Mouse (Mus musculus) adrenal gland, postnatal 25 days (tissue): ENCODE measurements at regions not wholly inside any gene's neighbourhood (a gene's known extent, or its start where the extent isn't known, plus 50 kb on each side); places are given as distances from the start of the nearest gene placed in this dataset.

ENCODE experiments used
- DNase-seq: peaks from one replicate; pipeline ENCODE4 v3.0.0; 2021; ENCODE audit warnings: mixed read lengths

DNA sequence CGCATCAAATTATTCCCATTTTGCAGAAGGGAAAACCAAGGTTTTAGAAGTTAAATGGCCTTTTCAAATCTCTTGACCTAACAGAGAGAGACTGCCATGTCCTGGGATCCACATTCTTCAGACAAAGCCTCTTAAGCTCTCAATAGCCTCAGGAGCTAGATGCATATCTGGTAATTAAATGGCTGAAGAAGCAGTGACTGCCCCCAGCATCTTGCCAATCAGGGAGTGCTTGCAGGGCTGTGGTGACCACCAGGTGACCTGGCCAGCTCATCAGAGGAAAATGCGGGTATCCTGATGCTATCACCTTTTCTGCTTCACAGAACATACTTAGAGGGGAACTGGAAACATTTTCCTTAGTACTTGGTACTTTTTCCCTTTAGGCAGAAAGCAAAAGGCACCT lies 227.2 kb downstream of the Wdr11 start:
- DNase-seq = no peak

DNA sequence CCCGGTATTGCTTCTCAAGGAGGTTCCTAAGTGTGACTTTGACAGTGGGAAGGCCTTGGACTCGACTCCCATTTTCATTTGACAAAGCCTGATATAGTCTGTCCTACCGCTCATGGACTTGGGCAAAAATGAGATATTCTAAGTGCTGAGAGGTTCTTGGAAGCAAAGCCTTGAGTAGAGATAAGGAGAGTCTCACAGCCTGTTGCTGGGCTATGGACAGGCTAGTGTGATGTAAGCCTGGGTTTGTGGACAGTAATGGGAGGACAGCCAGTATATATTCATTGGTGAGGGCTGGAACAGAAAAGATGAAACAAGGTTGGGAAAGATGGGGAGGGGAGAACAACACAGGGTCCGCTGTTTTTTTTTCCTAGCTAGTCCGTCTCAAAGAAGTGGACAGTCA lies 228.0 kb downstream of the Wdr11 start:
- DNase-seq = no peak

DNA sequence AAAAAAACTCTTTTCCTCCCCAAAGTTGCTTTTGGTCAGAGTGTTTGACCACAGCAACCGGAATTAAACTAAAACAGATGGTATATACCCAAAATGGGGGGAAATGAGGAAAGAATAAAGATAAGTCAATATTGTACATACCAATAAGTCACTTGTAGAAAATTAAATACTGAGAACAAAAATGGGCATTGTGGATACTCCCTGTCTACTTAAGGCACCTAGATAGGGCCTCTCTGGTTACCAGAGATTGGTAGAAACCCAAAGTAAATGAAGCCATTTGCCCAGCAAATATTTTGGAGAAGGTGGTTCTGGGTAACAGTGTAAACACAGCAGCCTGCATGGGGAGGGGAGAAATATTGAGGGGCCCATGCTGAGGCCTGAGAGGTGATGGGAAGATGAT lies 237.3 kb downstream of the Wdr11 start:
- DNase-seq = no peak

DNA sequence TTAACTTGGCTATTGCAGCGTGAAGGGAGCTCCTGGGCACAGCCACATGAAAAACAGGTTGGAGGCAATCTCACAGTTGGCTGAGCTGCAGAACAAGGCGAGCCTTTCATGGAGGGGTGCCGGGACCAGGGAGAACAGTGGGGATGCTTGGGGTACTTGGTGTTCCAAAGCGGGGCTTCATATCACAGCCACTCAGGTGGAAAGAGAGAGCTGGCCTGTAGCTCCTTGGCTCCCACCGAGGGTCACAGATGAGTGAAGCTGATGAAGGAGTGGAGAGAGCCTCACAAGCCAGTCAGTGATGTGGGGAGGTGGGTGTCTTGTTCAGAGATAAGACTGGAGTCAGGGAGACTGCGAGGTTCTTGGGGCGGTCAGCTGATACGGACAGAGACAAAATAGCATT lies 241.2 kb downstream of the Wdr11 start:
- DNase-seq = no peak

DNA sequence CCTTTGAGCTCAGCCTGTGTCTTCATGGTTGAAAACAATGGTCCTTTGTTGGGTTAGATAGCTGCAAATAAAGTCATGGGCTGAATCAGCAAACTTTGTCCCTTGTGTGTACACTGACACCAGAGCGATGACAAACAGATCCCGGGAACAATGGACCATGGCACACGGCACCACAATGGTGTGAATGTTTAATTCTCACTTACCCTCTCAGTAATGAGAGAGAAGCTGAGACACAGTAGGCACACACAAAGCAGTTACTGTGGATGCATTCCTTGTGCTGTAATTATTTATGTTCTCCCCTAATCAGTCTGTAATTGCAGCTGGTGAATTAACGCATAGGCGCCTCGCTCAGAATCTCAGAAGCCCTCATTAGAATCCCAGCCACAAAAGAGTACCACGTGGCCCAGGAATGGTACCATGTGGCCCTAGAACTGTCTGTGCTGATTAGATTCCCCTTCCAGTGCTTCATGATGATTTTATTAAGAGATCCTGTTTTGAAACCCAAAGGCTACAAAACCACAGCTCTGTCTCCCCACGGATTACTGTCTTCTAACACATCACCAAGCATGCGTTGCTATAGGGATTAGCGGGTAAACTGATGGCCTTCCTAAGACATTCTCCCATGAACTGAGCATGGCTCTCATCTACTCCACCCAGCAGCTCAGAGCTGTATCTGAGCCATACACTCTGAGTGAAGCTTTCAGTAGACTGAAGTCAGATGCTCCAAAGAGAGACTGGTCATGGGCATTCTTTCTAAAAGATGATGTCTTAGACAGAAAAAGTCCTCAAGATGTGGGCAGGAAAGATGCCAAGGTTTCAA lies 250.8 kb downstream of the Wdr11 start:
- DNase-seq = no peak

DNA sequence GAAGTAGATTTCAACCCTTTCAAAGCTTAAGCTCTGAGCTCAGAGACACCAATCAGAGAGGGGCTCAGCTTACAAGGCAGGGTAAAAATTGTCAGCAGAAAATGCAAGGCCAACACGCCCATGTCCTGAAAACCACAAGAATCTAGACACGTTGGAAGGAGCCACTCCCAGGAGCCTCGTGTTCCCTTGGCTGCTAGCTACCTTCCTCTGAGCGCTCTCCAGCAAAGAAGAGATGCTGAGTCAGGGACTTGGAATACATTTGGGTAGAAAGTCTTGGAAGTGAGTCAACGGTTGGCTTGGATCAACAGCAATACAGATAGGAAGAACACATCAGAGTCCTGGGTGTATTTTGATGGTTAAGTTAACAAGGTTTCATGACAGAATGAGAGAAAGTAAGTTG lies 255.5 kb downstream of the Wdr11 start:
- no peak for DNase-seq

DNA sequence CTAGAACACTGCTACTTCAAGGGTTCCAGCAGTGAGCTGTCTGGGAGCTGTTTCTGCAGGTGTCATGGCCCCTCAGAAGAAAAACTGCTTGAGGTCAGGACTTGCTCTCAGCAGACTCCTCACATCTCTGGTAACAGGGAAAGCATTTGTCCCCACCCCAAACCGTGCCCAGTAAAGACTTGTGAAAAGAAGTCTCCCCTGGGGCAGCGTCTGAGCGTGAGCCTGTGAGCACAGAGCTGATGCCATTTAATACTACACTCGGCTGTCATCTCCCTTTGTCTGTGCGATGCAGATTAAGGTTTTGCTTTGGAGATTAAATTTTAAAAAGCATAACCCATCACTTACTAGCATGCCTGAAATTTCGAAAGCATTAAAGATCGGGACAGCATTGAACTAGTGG lies 261.9 kb downstream of the Wdr11 start:
- no peak for DNase-seq

DNA sequence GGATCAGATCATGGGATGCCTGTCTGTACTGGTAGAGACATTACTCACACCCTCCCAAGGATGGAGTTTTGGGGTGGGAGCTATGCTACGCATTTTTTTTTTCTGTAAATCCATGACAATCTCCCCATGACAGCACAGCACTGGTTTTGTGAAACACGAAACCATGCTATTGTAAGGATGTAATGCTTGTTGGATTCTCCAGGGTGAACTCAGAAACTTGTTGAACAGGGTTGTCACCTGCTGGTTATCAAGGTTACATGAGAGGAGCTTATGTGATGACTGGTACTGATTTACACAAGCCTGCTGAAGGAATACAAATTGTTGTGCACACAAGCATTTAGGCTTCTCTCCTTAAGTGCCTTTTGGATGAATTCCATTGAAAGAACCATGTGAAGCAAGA lies 263.3 kb downstream of the Wdr11 start:
- DNase-seq = no peak

DNA sequence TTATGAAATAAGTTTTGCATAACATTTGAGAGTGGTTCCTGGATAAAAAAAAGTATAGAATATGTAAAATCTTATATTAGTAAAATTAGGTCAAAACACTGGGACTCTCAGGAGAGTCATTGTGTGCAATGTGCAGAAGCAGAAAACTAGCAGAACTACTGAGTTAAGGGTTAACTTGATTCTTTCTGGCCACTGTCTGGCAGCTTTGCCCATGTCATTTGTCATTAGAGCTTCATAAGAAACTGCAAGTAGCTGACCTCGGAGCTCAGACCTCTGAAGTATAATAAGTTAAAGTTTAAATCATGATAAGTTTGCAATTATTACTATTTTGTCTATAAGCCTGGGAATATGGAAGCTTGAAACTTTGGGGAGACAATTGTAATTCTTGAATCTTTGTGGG lies 271.3 kb downstream of the Wdr11 start:
- no peak for DNase-seq

DNA sequence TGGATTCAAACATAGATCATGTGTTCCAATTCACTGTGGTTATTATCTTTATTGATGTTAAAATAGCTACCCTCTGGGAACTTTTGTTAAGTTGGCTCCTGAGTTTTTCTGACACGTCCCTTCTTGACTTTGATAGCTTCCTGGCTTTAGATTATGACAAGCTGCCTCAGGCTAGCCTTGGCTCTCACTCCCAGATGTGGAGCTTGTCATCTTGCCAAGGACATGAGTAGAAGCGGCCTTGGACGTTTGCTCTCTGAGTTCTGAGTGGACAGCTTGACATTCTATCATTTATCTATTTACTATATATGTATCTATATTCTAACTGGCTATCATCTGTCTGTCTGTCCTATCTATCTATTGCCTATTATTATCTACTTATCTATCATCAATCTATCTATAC lies 273.9 kb downstream of the Wdr11 start:
- peak; percentile 27 for DNase-seq

DNA sequence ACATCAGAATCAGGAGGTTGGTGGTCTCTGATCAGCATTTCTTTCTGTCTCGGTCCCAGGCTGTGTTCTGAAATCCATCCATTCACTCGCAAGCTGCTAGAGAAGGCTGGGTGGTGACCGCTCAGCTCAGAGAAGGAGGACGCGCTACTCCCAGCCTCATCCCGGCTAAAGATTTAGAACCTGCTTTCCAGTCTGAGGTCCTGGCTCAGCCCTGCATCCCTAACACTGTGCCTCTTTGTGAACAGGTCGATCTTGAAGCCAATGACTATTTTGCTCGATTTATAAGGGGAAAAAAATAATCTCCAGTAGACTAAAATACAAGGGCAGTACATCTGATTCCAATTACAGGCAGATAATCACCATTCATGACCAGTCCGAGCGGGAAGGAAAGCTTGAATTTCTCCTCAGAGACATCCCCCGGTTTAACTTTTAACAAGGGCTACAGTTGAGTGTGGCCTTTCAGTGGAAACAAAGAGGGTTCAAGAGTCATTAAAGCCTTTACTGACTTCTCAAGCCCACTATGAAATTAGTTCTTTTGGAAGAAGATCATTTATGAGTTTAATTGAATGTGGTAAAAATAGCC lies 280.6 kb downstream of the Wdr11 start:
- DNase-seq = no peak

DNA sequence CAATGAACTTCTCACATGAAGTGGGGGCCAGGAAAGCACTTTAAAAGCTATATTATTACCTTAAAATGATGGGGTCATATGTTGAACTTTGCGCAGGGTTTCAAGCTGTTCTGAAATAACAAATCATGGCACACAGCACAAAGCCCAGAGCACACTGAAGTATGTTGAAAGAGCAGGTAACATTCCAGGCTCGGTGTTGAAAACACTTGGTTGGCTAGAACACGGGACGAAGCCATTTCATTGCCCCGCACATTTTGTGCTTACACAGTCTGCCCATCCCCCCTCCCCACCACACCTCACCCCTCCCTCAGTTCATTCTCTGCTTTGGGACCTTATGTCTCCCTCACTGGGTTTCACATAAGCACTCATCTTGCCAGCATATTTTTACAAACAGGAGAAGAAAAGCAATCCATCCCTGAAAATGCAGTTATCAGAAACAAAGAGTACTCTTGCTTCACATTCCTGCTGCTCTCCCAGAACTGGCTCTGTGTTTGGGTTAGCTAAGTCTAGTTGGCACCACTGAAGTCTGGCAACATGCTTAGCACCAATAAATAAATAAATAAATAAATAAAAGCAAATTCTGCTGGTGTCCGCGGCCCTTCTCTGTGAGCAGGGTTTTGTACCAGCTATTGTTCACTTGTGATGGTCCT lies 284.7 kb downstream of the Wdr11 start:
- no peak for DNase-seq

DNA sequence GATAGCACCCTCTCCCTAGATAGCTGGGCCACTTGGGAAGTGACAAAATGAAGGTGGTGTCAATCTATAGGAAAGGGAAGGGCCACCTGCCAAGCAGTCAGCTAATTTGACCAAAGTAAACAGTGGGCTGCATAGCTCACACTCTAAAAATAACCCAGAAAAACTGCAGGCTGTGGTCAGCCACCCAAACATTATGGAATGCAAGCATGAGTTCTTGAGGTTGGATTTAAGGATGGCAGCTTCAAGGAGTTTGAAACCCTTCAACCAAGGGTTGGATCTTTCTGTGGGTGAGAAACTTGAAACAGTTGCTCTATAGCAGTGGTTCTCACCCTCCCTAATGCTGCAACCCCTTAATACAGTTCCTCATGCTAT lies 285.2 kb downstream of the Wdr11 start:
- no peak for DNase-seq

DNA sequence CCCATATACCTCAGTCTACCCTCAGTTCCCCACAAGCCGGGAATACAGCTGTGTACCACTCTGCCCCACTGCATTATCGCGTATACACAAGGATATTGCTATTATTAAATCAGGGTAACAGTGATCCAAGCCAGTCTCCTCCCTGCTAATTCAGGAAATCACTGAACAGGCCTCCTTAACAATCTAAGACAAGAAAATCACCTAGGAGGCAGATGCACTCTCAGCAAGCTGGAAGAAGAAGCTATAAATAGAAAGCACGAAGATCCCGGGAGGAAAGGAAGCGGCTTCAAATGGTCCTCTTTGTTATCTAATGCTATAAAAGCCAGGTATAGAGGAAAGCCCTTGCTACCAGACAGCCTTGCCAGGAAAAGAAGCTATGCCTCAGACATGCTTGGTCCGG lies 304.6 kb downstream of the Wdr11 start:
- no peak for DNase-seq

DNA sequence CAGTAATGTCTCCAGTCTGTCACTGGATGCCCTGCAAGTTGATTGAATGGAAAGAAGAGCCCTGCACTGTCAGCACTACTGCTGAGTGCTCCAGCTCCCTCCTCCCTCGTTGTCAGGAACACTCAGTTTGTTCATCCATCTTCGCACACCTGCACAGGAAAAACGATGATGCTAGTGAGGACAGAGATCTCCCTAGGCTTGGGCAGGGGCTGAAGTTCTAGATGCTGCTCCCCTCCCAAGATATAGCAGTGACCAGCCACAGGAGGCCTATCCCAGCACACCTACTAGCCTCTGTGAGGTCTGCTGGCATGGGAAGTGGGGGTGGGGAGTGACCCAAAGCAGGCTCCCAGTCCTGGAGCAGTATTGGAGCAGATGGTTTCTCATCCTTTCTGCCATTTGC lies 305.8 kb downstream of the Wdr11 start:
- no peak for DNase-seq

DNA sequence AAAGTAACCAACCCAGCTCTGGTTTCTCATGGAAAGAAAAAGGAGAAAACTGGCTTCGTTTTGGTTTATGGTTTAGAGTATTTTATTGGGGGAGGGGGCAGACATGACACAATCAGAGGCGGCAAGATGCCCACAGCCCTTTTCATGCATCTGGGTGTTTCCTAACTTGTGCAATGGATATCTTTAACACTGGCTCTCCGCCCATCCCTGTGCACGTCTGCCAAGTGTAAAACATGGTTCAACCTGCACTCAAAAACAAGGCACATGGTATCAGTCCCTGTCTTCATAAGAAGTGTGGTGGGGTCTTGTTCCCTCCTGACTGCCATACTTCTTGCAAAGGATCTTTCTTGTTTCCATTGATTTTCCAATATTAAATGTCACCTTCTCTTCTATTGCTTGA lies 310.6 kb downstream of the Wdr11 start:
- no peak for DNase-seq

DNA sequence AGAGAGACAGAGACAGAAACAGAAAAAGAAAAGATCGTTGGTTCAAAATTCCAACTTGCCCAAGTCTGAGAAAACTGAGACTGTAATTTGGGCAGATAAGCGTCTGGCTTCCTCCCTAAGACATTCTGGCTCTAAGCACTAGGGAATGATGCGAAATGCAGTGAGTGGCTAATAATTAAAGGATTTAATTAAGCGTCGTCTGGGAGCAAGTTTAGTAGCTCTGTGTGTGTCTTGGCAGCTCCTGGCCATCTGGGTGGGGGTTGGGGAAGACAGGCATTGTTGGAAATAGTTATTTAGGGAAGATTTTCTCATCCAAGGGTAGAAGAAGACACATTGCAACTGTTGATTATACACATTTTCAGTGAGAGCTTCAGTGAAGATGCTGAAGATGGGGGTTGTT lies 311.5 kb downstream of the Wdr11 start:
- DNase-seq = no peak

DNA sequence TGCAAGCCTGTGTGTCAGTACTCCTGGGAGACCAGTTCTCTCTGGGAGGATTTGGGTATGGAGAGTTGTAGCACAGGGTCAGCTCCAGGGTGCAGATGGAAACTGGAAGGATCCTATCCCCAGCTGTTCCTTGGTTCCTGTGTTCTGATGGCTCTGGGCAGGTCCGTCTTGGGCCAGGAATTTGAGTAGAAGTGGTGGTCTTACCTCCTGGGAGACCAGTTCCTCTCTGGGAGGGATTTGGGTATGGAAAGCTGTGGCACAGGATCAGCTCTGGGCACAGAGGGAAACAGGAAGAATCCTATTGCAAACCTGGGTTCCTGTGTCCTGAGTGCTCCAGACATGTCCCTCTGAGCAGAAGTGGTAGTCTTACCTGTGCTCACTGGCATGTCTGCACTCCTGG lies 314.5 kb downstream of the Wdr11 start:
- DNase-seq = no peak

DNA sequence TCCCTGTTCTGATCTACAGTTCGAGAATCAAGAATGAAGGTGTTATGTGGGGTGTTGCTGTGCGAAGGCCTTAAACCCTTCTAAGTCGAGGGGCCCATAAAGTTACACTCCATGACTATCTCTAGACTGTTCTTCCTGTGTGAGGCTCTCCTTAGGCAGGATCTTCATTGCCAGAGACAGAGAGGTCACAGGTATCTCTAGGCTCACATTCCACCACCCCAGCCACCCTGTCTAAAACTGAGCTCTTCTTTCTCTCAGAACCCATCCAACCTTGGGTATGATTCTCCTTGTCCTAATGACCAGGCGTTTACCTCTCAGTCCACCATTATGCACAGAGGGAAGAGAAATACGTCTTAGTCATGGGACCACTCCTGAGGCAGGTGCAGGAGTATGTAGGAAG lies 317.2 kb downstream of the Wdr11 start:
- no peak for DNase-seq

DNA sequence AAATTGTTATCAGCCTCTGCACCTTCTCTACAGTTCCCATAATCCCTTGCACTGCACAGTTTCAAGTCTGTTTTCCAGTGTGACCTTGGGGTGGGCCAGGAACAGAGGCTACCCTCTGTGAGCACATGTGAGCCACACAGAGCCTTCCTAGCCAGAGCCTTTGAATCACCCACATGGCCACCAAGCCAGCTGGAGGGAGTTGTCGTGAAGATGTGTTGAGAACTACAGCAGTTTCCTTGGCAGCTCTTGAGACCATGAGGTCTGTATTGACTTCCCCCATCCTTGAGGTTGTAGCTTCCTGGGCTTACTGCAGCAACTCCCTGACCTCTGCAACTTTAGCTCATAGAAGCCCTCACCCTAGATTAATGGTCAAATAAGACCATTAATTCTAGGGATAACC lies 318.1 kb downstream of the Wdr11 start:
- no peak for DNase-seq

DNA sequence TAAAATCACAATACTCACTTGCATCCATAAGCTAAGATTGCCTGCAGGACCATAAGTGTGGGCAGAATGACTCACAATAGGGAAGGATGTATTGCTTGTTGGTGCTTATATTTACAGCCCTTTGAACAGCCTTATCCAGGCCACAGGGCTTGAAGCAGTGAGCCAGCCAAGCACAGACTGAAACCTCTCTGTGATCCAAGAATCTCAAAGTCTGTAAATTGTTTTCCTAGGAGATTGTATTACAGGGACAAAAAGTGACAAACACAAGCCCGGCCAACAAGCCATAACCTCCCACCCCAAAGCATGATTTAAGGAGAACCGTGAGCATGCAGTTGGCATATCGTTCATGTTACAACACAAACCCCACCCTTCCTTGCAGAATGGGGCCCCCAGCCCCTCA lies 319.2 kb downstream of the Wdr11 start:
- DNase-seq = no peak

DNA sequence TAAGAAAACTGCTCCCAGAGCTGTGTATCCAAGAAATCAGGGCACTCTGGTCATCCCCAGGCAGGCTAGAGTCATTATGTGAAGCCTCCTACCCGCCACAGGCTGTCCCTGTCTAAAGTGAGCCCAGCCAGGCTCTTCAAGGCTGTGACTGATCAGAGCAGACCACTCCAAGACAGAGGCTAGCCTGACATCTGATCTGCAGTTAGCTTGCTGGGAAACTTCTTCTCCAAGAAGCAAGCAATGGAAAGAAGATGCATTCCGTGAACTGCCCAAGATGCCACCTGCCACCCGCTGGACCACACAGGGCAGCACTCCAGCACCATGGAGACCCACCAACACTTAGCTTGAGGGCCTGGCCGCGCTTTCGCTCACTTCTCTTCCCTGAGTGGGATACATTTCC lies 323.2 kb downstream of the Wdr11 start:
- no peak for DNase-seq

DNA sequence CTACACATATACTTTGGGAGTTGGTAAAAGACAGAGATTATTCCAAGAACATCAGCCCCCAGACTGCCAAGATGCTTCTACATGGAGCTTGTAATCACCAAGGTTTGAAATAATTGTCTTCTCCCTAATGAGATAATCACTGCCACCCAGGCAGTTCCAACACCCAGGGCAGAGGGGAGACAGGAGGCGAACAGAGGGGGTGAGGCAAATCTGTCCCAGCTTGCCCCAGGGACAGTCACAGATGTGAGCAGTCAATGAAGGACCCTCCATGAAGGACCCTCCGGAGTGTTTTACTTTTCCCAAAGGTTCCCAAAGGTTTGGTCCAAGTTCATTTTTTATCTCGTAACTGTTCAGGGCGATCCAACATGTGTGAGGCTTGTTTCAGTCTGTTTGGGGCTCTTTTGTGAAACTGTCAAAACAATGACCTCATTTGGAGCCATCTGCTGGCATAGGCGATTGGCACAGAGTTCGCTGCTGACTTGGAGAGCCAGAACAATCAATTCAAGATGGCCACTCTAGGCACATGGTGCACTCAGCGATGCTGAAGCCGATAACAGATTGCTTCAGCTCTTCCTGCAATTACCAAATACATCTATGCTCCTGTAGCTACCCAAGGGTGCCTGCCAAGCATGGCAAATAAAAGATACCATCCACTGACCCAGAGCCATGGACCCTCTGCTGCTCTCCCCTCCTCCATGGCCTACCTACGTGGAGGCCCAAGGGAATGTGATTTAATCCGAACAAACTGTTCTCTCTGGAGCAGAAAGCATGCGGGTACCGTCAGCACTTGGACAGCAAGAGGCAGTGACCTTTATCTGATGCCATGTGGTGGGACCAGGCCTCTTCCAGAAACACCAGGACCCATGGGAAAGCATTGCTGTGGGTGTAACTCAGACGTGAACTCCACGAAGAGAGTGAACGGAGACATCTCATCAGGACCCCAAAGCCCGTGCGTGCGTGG lies 326.9 kb downstream of the Wdr11 start:
- DNase-seq = no peak
